Mouse (Mus musculus): ENCODE data around the gene Shank2.

Shank2 gene

DNA sequence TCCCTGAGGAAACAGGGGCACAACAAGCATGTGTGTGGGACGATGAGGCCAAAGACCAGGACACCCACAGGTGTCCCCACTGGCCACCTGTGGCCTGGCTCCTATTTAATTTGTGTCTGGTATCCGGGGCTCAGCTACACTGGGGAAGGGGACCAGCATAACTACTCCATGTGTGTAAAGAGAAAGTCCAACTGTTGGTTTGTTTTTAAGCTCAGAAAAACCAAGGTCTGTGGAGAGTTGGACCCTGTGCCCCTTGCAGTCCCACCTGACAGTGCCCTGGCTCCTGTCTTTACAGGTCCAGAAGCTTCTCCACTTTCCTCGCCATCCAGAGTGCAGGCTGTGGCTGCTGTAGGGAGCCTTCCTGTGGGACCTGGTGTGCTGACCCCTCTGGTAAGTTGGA lies at the start of gene Shank2:
Gene Shank2 (plus strand): TSS at position 301 of the 400 bp plus-strand sequence.
- no peak for DNase-seq (ENCODE audit: low spot score)

GRCm38 (mm10) chr7:143952130-143952529 lies 49.6 kb upstream of the Shank2 start:
- DNase-seq (ENCODE audit: low spot score): no peak

- peak; percentile 20 for DNase-seq (ENCODE audit: low spot score)
Measured at GRCm38 (mm10) chr7:143956575-143957295, 45.0 kb upstream of the Shank2 start.

GRCm38 (mm10) chr7:143958030-143958565 lies 43.6 kb upstream of the Shank2 start:
- no peak for DNase-seq (ENCODE audit: low spot score)

DNA sequence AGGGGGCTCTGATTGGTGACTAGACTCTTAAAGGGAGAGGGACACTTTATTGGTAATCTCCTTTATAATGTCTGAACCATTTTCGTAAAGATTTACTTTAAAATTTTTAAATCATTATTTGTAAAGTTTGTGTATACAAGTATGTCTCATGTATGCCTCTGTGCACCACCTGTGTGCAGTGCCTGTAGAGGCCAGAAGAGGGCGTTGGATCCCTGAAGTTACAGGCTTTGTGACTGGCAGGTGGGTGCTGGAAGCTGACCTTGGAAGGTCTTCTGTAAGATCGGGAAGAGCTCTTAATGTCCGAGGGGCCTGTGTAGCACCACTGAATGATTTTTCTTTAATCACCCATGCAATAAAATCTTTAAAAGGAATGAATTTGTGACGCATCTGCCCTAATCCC lies 37.9 kb upstream of the Shank2 start:
- no peak for DNase-seq (ENCODE audit: low spot score)

GRCm38 (mm10) chr7:143966621-143967020 lies 35.1 kb upstream of the Shank2 start:
- no peak for DNase-seq (ENCODE audit: low spot score)

GRCm38 (mm10) chr7:143977491-143977830 lies 24.3 kb upstream of the Shank2 start:
- no peak for DNase-seq (ENCODE audit: low spot score)

DNA sequence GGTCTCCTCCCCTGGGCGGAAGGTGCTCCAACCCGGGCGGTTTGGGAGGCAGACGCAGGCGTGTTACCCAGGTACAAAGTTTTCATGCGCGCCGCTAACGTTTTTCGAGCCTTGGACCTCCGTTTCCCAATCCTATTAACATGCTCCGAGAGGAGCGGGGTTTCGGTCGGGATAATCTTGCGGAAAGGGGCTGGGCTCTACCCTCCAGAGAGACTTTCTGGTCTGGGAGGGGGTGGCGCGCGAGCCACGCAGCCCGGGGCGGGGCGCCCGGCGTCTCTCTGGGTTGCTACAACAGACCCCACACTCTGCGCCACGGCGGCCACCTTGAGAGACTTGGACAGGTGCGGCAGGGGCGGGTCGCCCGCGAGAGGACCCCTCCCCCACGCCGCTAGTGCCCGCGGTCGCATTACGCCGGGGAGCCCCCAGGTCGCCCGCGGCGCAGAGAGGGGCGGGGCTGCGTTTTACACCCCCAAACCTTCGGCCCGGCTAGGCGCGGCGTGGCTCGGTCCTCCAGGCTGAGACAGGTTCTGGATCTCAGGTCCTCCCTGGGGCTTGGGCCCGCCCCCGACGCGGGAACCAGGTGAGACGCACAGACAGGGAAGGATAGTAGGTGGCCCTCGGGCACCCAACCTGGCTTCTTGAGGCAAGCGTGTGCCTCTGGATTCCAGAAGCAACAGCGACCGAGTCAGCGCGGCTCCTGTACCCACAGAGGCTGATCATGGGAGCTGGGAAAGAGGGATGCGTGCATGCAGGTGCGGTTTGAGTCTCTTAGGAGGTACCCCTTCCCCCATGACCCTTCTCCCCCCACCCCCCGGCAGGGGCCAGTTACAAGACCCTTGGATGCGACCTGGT lies 23.7 kb upstream of the Shank2 start:
- no peak for DNase-seq (ENCODE audit: low spot score)

- peak; percentile 36 for DNase-seq (ENCODE audit: low spot score)
Measured at GRCm38 (mm10) chr7:143978741-143979371, 22.9 kb upstream of the Shank2 start.

DNA sequence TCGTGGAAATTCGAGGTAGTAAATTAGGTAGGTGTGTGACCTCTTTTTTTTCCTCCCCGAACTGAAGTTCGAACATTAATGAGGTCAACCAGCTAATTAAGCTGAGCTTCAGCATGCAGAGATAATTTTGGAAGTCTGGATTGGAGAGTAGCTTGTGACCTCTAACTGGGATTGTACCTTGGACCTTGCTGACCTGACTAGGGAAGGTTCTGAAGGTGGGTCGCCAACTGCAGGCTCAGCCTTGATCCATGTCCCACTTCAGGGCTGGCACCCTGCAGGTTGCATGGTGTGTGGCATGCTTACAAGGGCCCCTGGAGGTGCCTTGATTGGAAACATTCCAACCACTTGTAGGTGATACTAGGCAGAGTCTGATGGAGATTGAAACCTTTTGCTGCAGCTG lies 21.7 kb upstream of the Shank2 start:
- no peak for DNase-seq (ENCODE audit: low spot score)

DNA sequence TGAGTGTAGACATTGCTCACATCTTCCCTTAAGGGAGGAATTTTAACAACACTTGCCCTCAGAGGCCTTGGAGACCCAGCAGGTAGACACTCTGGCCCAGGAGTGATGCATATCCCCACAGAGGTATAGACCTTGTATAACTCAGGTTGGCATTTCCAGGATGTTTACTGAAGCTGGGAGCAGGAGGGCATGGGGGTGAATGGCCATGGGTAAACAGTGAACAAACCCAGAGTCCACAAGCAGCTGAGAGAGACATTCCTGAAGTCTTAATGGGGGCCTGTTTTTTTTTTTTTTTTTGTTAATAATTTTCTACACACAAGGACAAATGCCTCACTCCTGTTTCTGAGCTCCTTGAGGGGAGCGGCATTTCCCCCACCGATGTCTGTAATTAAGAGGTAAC lies 15.4 kb upstream of the Shank2 start:
- DNase-seq (ENCODE audit: low spot score): no peak

GRCm38 (mm10) chr7:143991160-143991559 lies 10.6 kb upstream of the Shank2 start:
- DNase-seq (ENCODE audit: low spot score): no peak

DNA sequence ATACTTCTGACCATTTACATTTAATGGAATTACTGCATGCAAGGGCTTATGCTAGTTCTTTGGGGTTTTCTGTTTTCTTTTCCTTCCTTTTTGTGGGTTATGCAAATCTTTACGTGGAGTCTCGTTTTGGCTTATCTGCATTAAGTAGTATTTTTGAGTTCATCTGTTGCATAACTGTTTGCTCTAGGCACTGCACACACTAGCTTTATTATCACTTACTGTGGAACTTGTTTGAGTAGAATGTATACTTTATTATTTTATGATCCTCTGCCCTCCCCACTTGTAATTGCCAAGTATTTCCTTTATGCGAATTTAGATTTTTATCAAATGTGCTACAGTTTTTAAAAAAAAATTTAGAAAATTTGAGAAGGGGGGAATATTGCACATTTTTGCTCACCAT lies 2.7 kb upstream of the Shank2 start:
- DNase-seq (ENCODE audit: low spot score): no peak

DNA sequence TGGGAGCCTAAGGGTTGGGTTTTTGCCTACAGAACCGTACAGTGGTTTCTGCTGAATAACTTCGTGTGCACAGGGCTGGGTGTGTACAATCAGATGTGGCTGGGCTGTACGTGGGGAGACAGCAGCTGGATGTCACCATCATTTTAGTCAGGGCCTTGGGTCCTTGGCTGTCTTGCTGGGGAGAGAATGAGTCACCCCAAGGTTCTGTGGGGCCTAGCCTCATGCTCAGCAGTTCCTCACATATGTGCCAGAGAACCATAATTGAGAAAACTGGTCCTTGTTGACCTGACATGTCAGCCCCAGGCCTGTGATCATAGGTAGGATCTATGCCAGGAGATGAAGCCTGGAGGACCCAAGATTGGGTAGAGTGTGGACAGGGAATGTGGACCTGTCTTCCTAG lies 1.7 kb downstream of the Shank2 start:
- DNase-seq (ENCODE audit: low spot score): no peak

- no peak for DNase-seq (ENCODE audit: low spot score)
Measured at GRCm38 (mm10) chr7:144008079-144008478, 6.4 kb downstream of the Shank2 start.

- no peak for DNase-seq (ENCODE audit: low spot score)
Measured at GRCm38 (mm10) chr7:144008985-144009384, 7.3 kb downstream of the Shank2 start.

DNA sequence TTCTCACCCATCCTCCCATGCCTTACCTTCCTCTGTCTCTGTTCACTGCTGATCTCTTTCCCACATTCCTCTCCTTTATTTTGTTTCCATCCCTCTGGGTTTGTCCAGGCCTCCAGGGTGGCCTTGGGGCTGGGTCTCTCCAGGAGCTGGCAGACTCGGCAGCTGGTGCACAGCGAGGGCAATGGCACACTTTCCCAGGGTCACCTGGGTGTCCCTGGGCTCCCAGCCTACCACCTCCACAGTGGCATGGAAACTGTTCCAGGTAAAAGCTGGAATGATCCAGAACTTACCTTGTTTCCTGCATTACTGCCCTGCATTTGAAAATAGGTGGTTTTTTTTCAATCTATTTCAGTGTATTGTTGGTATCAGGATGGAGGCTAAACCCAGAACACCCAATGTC lies 12.8 kb downstream of the Shank2 start:
- DNase-seq (ENCODE audit: low spot score): no peak

- no peak for DNase-seq (ENCODE audit: low spot score)
Measured at GRCm38 (mm10) chr7:144021801-144022200, 20.1 kb downstream of the Shank2 start.

DNA sequence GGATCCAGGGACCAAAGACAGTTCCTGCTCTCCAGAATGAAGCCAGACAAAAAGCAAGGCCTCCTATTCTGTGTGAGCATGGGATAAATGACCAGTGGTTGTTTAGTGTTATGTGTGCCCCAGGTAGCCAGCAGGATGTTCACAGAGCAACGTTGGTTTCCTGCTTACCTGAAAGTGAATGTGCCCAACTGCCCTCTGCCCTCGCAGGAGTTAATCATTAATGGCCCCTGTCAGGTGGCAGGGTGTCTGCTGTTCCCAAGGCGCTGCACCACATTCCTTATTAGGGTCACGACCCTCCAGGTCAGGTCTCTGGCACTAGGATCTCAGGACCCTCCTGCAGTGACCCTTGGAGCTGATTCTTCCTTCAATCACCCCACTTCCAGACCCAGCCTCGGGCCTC lies 21.0 kb downstream of the Shank2 start:
- no peak for DNase-seq (ENCODE audit: low spot score)

DNA sequence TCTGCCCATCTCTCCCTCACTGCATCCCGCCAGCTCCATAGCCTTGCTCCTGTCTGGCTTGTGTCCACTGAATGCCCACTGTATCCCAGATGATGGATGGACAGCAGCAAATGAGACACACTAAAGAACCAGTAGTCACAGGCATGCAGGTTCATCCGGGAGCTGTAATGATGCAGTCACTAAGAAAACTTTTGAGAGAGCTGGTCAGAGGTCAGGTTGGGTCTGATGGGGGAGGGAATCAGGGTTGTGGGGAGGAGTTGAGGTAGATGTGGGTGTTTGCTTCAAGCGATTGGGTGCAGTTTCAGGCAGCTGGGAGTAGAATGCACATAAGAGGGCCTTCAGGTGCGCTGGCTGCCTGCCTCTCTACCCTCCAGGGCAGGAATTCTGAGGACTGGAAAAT lies 21.8 kb downstream of the Shank2 start:
- DNase-seq (ENCODE audit: low spot score): no peak

DNA sequence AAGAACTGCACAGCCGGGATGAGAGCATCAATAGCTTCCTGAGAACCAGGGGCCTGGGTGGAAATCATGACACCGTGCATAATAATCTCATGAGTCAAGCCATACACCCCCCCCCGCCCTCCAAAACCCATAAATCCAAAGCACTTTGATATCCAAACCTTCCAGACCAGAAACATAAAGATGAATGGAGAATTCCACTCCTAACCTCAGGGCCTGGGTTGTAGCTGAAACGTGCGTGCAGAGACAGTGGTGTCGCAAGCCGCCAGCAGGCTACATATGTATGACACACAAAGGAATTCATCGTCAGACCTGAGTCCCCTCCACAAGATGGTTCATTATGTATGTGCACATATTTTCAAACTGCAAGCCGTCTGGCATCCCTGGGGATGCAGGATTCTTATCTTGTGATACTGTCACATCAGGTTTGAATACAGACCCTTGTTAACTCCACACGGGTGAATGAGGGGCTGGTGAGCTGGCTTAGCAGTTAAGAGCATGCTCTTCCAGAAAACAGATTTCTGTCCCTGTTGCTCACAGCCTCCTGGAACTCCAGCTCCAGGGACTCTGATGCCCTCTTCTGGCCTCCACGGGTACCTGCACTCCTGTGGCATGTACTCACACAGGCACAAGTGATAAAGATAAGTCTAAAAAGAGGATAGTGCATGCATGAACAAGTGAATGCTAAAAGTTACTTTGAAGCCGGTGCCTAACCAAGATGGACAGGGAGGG lies 24.5 kb downstream of the Shank2 start:
- DNase-seq (ENCODE audit: low spot score): no peak

- no peak for DNase-seq (ENCODE audit: low spot score)
Measured at GRCm38 (mm10) chr7:144029246-144029645, 27.5 kb downstream of the Shank2 start.

All from ovary, adult 18-20 months (tissue).